Mouse (Mus musculus) forebrain, embryonic 14.5 days (tissue): Measurements from ENCODE around the gene Pip4k2a. TPM values are rescaled to one million over a fixed set of nuclear protein-coding genes. Genes with fewer than 3 reads are reported as not detected.
A peak's percentile ranks its signal among the peaks of the same experiment; 100 is the strongest.

Experiments used
- ATAC-seq: fragments of 200-750 bp; cut with Nextera tagmentation; 2 replicates; pipeline ENCODE4 v1.8.0; 2017; ENCODE audit warnings: mild to moderate bottlenecking, moderate library complexity
- DNase-seq: peaks from one replicate; pipeline ENCODE4 v3.0.0-alpha.2; 2015; ENCODE audit warnings: low spot score
- H3K27ac ChIP-seq: fragments of 300-500 bp; sonication (generic); 2 replicates; pipeline ENCODE4 v1.5.1; 2014; ENCODE audit warnings: low read depth, mild to moderate bottlenecking, control low read depth, low read length, moderate library complexity
- H3K27me3 ChIP-seq: fragments of 300-500 bp; sonication (generic); replicated peaks from 2 replicates; pipeline ENCODE4 v1.6.1; 2014; ENCODE audit warnings: low read length, control low read depth, mixed read lengths; ENCODE audit not compliant: control insufficient read depth, insufficient read depth
- H3K36me3 ChIP-seq: fragments of 300-500 bp; sonication (generic); 2 replicates; pipeline ENCODE4 v1.6.1; 2014; ENCODE audit warnings: low read length, control low read depth; ENCODE audit not compliant: control insufficient read depth, insufficient read depth
- H3K4me1 ChIP-seq: fragments of 300-500 bp; sonication (generic); 2 replicates; pipeline ENCODE4 v1.6.1; 2014; ENCODE audit warnings: antibody characterized with exemption, low read length, control low read depth; ENCODE audit not compliant: control insufficient read depth, insufficient read depth
- H3K4me2 ChIP-seq: fragments of 300-500 bp; sonication (generic); 2 replicates; pipeline ENCODE4 v1.6.1; 2014; ENCODE audit warnings: mild to moderate bottlenecking, control low read depth, low read length
- H3K4me3 ChIP-seq: fragments of 300-500 bp; sonication (generic); 2 replicates; pipeline ENCODE4 v1.5.1; 2014; ENCODE audit warnings: low read depth, low read length, control low read depth
- H3K9ac ChIP-seq: fragments of 300-500 bp; sonication (generic); 2 replicates; pipeline ENCODE4 v1.6.1; 2014; ENCODE audit warnings: mild to moderate bottlenecking, low read length, control low read depth, moderate library complexity
- H3K9me3 ChIP-seq: fragments of 300-500 bp; sonication (generic); replicated peaks from 2 replicates; pipeline ENCODE4 v1.6.1; 2016; ENCODE audit warnings: low read length, control low read depth, mixed read lengths; ENCODE audit not compliant: control insufficient read depth
- WGBS: fragments of 180-500 bp; shearing (Covaris S2); extraction: QIAGEN DNeasy Blood & Tissue Kit; methylation state at CpG from one replicate; pipeline ENCODE4 v1.1.7; 2014; 5-methylcytosine and 5-hydroxymethylcytosine counted together
- polyA plus RNA-seq: library from polyadenylated mRNA; unstranded; fragments of >200 nt; fragmentation: Nextera tagmentation; extraction: Ambion mirVana; gene quantifications from 2 replicates; pipeline ENCODE4 v1.2.1, GENCODE M21; 2014

Pip4k2a gene
- polyA plus RNA-seq, 1 experiment from 2014 or later, result 11.0 TPM

- DNase-seq (no peak), ATAC-seq (no peak)
- Histone ChIP-seq H3K4me3 (no peak overlapping the region), H3K9me3 (no peaks in the 10 kb centered on the region), H3K4me1 (no peaks in the 10 kb centered on the region), H3K4me2 (no peak overlapping the region), H3K27me3 (no peaks in the 10 kb centered on the region), H3K9ac (no peak overlapping the region), H3K27ac (no peak overlapping the region), H3K36me3 (no peaks in the 10 kb centered on the region)
- WGBS, result 75% methylated on average over 5 of the region's 5 CpGs
Observed at GRCm38 (mm10) chr2:18919797-18920354, 78.0 kb downstream of the Pip4k2a start.

- no peak for DNase-seq
- Histone ChIP-seq H3K9ac (no peak overlapping the region), H3K4me1 (no peaks in the 10 kb centered on the region; the same call in 1 of the 2 replicates), H3K27ac (no peak overlapping the region), H3K27me3 (no peaks in the 10 kb centered on the region), H3K9me3 (no peaks in the 10 kb centered on the region), H3K4me2 (no peak overlapping the region), H3K36me3 (no peaks in the 10 kb centered on the region), H3K4me3 (no peak overlapping the region)
- no peak for ATAC-seq
- 91% methylated on average over 2 of the region's 2 CpGs for WGBS
Observed at GRCm38 (mm10) chr2:18917838-18918237, 80.1 kb downstream of the Pip4k2a start.

- no peak for ATAC-seq
Observed at GRCm38 (mm10) chr2:18917380-18917750, 80.6 kb downstream of the Pip4k2a start.

GRCm38 (mm10) chr2:18916615-18917379, 81.1 kb downstream of the Pip4k2a start:
- Histone ChIP-seq H3K4me3 (no peak overlapping the region), H3K9ac (no peak overlapping the region), H3K27ac (no peak overlapping the region), H3K4me2 (no peak overlapping the region), H3K36me3 (no peaks in the 10 kb centered on the region), H3K27me3 (no peaks in the 10 kb centered on the region), H3K4me1 (no peaks in the 10 kb centered on the region; the same call in 1 of the 2 replicates), H3K9me3 (no peaks in the 10 kb centered on the region)
- ATAC-seq, result no peak
- DNase-seq, result no peak
- 69% methylated on average over 14 of the region's 14 CpGs for WGBS

More at GRCm38 (mm10) chr2:18917380-18917750, 80.6 kb downstream of the Pip4k2a start:
- no peaks in the 10 kb centered on the region for H3K27me3 ChIP-seq
- DNase-seq, result no peak
- no peak overlapping the region for H3K27ac ChIP-seq
- no peaks in the 10 kb centered on the region; the same call in 1 of the 2 replicates for H3K4me1 ChIP-seq
- H3K9ac ChIP-seq, result no peak overlapping the region
- no peaks in the 10 kb centered on the region for H3K36me3 ChIP-seq
- 94% methylated on average over 1 of the region's 1 CpGs for WGBS
- H3K9me3 ChIP-seq, result no peaks in the 10 kb centered on the region
- no peak overlapping the region for H3K4me2 ChIP-seq
- no peak overlapping the region for H3K4me3 ChIP-seq

- Histone ChIP-seq H3K4me1 (no peaks in the 10 kb centered on the region; the same call in 1 of the 2 replicates), H3K9me3 (no peaks in the 10 kb centered on the region), H3K9ac (no peak overlapping the region), H3K27me3 (no peaks in the 10 kb centered on the region), H3K36me3 (no peaks in the 10 kb centered on the region), H3K4me2 (no peak overlapping the region), H3K27ac (no peak overlapping the region), H3K4me3 (no peak overlapping the region)
- DNase-seq, result no peak
- 82% methylated on average over 2 of the region's 2 CpGs for WGBS
- no peak for ATAC-seq
Observed at GRCm38 (mm10) chr2:18916042-18916407, 81.9 kb downstream of the Pip4k2a start.

GRCm38 (mm10) chr2:18915372-18916041, 82.4 kb downstream of the Pip4k2a start:
- DNase-seq, result peak; percentile 44
- no peaks in the 10 kb centered on the region for H3K27me3 ChIP-seq
- H3K9ac ChIP-seq, result no peak overlapping the region
- 80% methylated on average over 9 of the region's 9 CpGs for WGBS
- no peaks in the 10 kb centered on the region for H3K36me3 ChIP-seq
- no peak overlapping the region for H3K4me3 ChIP-seq
- no peaks in the 10 kb centered on the region; the same call in 1 of the 2 replicates for H3K4me1 ChIP-seq
- ATAC-seq, result no peak; the same call in 1 of the 2 replicates
- H3K9me3 ChIP-seq, result no peaks in the 10 kb centered on the region
- H3K4me2 ChIP-seq, result no peak overlapping the region
- no peak overlapping the region for H3K27ac ChIP-seq

- no peaks in the 10 kb centered on the region for H3K9me3 ChIP-seq
Observed at GRCm38 (mm10) chr2:18914750-18915149, 83.2 kb downstream of the Pip4k2a start.

GRCm38 (mm10) chr2:18913642-18914041, 84.3 kb downstream of the Pip4k2a start:
- no peaks in the 10 kb centered on the region for H3K36me3 ChIP-seq
- no peak overlapping the region for H3K4me3 ChIP-seq
- 28% methylated on average over 3 of the region's 3 CpGs for WGBS
- H3K27me3 ChIP-seq, result no peaks in the 10 kb centered on the region
- H3K27ac ChIP-seq, result no peak overlapping the region
- DNase-seq (no peak), ATAC-seq (no peak)
- no peak overlapping the region for H3K9ac ChIP-seq
- H3K4me2 ChIP-seq, result no peak overlapping the region
- no peaks in the 10 kb centered on the region for H3K9me3 ChIP-seq
- no peaks in the 10 kb centered on the region; the same call in 1 of the 2 replicates for H3K4me1 ChIP-seq

More at GRCm38 (mm10) chr2:18914750-18915149, 83.2 kb downstream of the Pip4k2a start:
- H3K4me3 ChIP-seq, result no peak overlapping the region
- WGBS, result 76% methylated on average over 2 of the region's 2 CpGs
- H3K36me3 ChIP-seq, result no peaks in the 10 kb centered on the region
- no peak overlapping the region for H3K9ac ChIP-seq
- no peaks in the 10 kb centered on the region for H3K27me3 ChIP-seq
- ATAC-seq (no peak), DNase-seq (no peak)
- no peaks in the 10 kb centered on the region; the same call in 1 of the 2 replicates for H3K4me1 ChIP-seq
- H3K4me2 ChIP-seq, result no peak overlapping the region
- no peak overlapping the region for H3K27ac ChIP-seq
